Mouse (Mus musculus) ES-E14 (cell line): Measurements from ENCODE around the gene Bag3. TPM values are rescaled to one million over a fixed set of nuclear protein-coding genes. Genes with fewer than 3 reads are reported as not detected.

Source experiments
- DNase-seq: peaks from one replicate; pipeline ENCODE4 v3.0.0-alpha.2; 2013; ENCODE audit warnings: low read depth, low spot score
- H3K27ac ChIP-seq: 2 replicates; pipeline ENCODE4 v1.5.1; 2012; ENCODE audit warnings: low read depth, mild to moderate bottlenecking, low read length, moderate library complexity, mixed read lengths; ENCODE audit not compliant: poor library complexity, insufficient read depth, severe bottlenecking
- H3K36me3 ChIP-seq: 2 replicates; pipeline ENCODE4 v1.6.1; 2012; ENCODE audit warnings: mild to moderate bottlenecking, low read length, moderate library complexity, mixed read lengths; ENCODE audit not compliant: control insufficient read depth, poor library complexity, insufficient read depth, severe bottlenecking
- H3K4me1 ChIP-seq, 2 experiments: fragments of 150-350 bp in 1 of 2; sonication (generic) in 1 of 2; 2 replicates each; pipeline ENCODE4 v1.6.1; 2012; ENCODE audit warnings: low read length in 2 of 2, mild to moderate bottlenecking in 1 of 2, mixed read lengths in 1 of 2; ENCODE audit not compliant: control insufficient read depth in 2 of 2, insufficient read depth in 2 of 2, poor library complexity in 1 of 2
- H3K4me3 ChIP-seq, 2 experiments: fragments of 150-350 bp in 1 of 2; sonication (generic) in 1 of 2; 2 replicates each; pipeline ENCODE4 v1.5.1; 2012; ENCODE audit warnings: low read length in 2 of 2, low read depth in 1 of 2, mild to moderate bottlenecking in 1 of 2, mixed read lengths in 1 of 2; ENCODE audit not compliant: insufficient read depth in 1 of 2, poor library complexity in 1 of 2, severe bottlenecking in 1 of 2
- H3K9ac ChIP-seq: 2 replicates; pipeline ENCODE4 v1.6.1; 2012; ENCODE audit warnings: low read depth, mild to moderate bottlenecking, low read length, mixed read lengths; ENCODE audit not compliant: poor library complexity, insufficient read depth, severe bottlenecking
- H3K9me3 ChIP-seq: fragments of 150-350 bp; sonication (generic); 2 replicates; pipeline ENCODE4 v1.6.1; 2012; ENCODE audit warnings: low read depth, mild to moderate bottlenecking, low read length; ENCODE audit not compliant: control insufficient read depth, insufficient read depth
- CHD2 ChIP-seq: IDR thresholded peaks from 2 replicates; pipeline ENCODE4 v1.6.1; 2014; ENCODE audit warnings: mild to moderate bottlenecking, low read depth, low read length, inconsistent platforms
- HCFC1 ChIP-seq: IDR thresholded peaks from 2 replicates; pipeline ENCODE4 v1.6.1; 2012; ENCODE audit warnings: low read length, inconsistent platforms, borderline replicate concordance; ENCODE audit not compliant: insufficient read depth
- MAFK ChIP-seq: IDR thresholded peaks from 2 replicates; pipeline ENCODE4 v1.6.1; 2014; ENCODE audit warnings: mild to moderate bottlenecking, low read depth, low read length, inconsistent platforms; ENCODE audit not compliant: insufficient read depth
- ZC3H11A ChIP-seq: IDR thresholded peaks from 2 replicates; pipeline ENCODE4 v1.6.1; 2012; ENCODE audit warnings: low read depth, mild to moderate bottlenecking, inconsistent platforms, low read length, borderline replicate concordance
- ZNF384 ChIP-seq: IDR thresholded peaks from 2 replicates; pipeline ENCODE4 v1.6.1; 2012; ENCODE audit warnings: low read depth, low read length, inconsistent platforms
- in situ Hi-C, 2 experiments: fragments of 600-800 bp; cut with MboI; formaldehyde crosslinking; loops; one replicate each; pipeline ENCODE4 v1.15.1; 2025; ENCODE audit warnings: low sequenced_read_pairs in 2 of 2, inconsistent platforms in 1 of 2; ENCODE audit not compliant: unreplicated experiment in 2 of 2
- total RNA-seq: library from RNA; depleted of rRNA; stranded (reverse); fragments of 300-350 nt; gene quantifications from 2 replicates; pipeline ENCODE4 v1.2.3, GENCODE M21; 2012; rRNA removed

Gene Bag3
- 6.3 and 13.6 TPM in 2 replicates for total RNA-seq

DNA sequence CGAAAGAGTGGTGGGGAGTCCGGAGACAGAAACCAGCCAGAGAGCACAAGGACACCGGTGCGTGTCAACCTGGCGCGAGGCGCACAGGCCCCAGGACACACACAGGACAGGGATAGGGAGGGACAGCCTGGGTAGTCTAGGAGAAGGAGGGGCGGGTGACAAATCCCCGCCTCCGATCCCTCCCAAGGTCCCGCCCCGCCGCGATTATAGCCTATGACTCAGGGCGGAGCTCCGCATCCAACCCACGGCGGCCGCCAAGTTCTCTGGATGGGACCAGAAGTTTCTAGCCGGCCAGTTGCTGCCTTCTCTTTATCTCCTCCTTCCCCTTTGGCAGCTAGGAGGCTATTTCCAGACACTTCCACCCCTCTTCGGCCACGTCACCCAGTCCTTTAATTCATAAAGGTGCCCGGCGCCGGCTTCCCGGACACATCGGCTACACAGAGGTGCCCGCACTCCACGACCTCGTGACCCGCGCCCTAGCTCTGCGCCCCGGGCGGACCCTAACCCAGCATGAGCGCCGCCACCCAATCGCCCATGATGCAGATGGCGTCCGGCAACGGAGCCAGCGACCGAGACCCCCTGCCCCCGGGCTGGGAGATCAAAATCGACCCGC, at the start of gene Bag3:
Gene Bag3, plus strand, starts transcription at position 268 of the 613 bp plus-strand sequence.
- peaks cover 4 to 10% of the 10 kb centered on the region in 2 experiments; a peak in 2 of 4 replicates for H3K4me1 ChIP-seq
- in situ Hi-C loops, result no loop called here
- DNase-seq, result peak; percentile 86

GRCm38 (mm10) chr7:128474322-128474721, 49.1 kb upstream of the Bag3 start:
- Histone ChIP-seq H3K9ac (no peak overlapping the region), H3K36me3 (no peaks in the 10 kb centered on the region), H3K27ac (no peak overlapping the region), H3K4me1 (0 out of 4 replicates have a peak, but pooled peaks cover 0 to 1% of the 10 kb centered on the region in 2 experiments), H3K9me3 (no peaks in the 10 kb centered on the region), H3K4me3 (peak overlapping the region in 1 of 2 experiments; percentile 7; a peak in 1 of 4 replicates)
- DNase-seq, result peak; percentile 61
- no peak for TF ChIP-seq ZNF384
- 0 out of 2 replicates have a peak, but pooled peaks have one; percentile 60 for TF ChIP-seq ZC3H11A
- TF ChIP-seq CHD2, result no peak
- no peak for TF ChIP-seq HCFC1
- in situ Hi-C loops, result loop anchor here in 1 of 2 experiments (10.0 kb wide), 1 partner anchor 210 kb away; no protein-coding TSS in a partner anchor

More for the DNA sequence above, at the start of gene Bag3:
- Histone ChIP-seq H3K27ac (peak within 1 kb of the TSS; percentile 26; the same call in 1 of the 2 replicates), H3K9ac (peak within 1 kb of the TSS; percentile 76), H3K36me3 (no peaks in the 10 kb centered on the region), H3K4me3 (peak within 1 kb of the TSS; percentile 77 to 88), H3K9me3 (no peaks in the 10 kb centered on the region)
- TF ChIP-seq ZNF384 (no peak), MAFK (no peak), HCFC1 (no peak; the same call in 1 of the 2 replicates), ZC3H11A (no peak), CHD2 (no peak)

DNA sequence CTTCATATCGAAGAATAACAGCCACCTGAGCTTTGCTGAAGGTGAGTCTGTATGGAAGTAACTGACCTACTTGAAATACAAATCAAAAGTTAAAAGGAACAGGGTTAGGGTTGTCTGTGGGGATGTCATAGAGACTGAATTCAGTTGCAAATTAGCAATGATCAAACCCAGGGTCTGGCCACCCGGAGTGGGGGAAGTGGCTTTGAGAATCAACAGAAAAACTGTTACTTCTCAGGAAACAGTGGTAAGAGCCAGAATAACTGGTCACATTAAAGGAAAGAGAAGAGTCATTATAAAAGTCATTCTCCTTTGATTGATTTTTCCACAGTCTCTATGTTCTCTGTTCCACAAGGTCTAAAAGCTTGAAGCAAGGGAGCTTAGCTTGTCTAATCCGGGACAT, 34.4 kb upstream of the Bag3 start:
- Histone ChIP-seq H3K4me3 (no peak overlapping the region), H3K9ac (no peak overlapping the region), H3K36me3 (no peaks in the 10 kb centered on the region), H3K4me1 (no peaks in the 10 kb centered on the region), H3K27ac (no peak overlapping the region; the same call in 1 of the 2 replicates), H3K9me3 (0 out of 2 replicates have a peak, but pooled peaks cover 3% of the 10 kb centered on the region)
- DNase-seq, result no peak
- TF ChIP-seq HCFC1 (no peak), ZC3H11A (no peak), ZNF384 (no peak), CHD2 (no peak), MAFK (no peak)
- in situ Hi-C loops, result no loop called here

DNA sequence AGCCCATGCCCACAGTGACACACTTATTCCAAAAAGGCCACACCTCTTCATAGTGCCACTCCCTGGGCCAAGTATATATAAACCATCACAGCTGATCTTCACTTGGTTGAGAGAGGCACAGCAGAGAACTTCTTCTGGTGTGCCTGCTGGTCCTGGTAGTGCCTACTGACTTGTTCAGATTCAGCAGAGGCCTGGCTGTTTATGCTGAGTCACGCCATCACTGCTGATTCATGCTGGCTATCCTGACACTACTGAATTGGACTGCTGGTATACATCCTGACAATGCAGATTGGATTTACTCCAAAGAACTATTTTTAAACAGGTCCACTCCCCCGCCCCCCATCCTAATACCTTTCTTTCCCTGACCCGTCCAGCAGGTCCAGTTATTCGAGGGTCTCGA, 28.9 kb upstream of the Bag3 start:
- Histone ChIP-seq H3K4me1 (0 out of 4 replicates have a peak, but pooled peaks cover 0 to under 1% of the 10 kb centered on the region in 2 experiments), H3K36me3 (no peaks in the 10 kb centered on the region), H3K9me3 (no peaks in the 10 kb centered on the region), H3K4me3 (no peak overlapping the region), H3K9ac (no peak overlapping the region), H3K27ac (no peak overlapping the region; the same call in 1 of the 2 replicates)
- in situ Hi-C loops, result no loop called here
- no peak for DNase-seq
- TF ChIP-seq MAFK (peak; percentile 68), ZC3H11A (no peak)
